Mouse (Mus musculus) layer of hippocampus, postnatal 36 days (tissue): ENCODE measurements at regions not wholly inside any gene's neighbourhood (a gene's known extent, or its start where the extent isn't known, plus 50 kb on each side); places are given as distances from the start of the nearest gene placed in this dataset.
"Not testable (repeated sequence)": the region's sequence is repeated elsewhere in the genome, so short reads cannot be mapped to it uniquely, and the experiment has no call there.

Experiments
- DNase-seq, 2 experiments: peaks; one replicate each; pipeline ENCODE4 v3.0.0; 2022

DNA sequence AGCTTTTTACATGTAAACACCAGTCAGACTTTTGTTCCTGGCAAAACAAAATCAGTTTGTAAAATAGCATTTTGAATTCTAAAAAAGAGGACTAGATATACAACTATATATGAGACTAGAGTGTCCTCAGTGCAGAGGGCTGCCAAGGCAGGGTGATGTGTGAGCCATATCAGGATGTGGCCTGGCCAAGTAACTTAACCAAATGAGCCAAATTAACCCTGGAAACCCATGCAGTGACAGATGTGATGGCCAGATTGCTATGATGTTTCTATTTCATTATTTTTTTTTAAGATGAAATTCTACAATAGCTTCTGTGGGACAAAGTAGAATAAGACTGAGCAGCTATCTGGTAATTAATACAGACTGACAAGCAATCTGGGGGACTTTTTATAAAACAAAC lies 181.8 kb downstream of the Nova1 start:
- no peak for DNase-seq

DNA sequence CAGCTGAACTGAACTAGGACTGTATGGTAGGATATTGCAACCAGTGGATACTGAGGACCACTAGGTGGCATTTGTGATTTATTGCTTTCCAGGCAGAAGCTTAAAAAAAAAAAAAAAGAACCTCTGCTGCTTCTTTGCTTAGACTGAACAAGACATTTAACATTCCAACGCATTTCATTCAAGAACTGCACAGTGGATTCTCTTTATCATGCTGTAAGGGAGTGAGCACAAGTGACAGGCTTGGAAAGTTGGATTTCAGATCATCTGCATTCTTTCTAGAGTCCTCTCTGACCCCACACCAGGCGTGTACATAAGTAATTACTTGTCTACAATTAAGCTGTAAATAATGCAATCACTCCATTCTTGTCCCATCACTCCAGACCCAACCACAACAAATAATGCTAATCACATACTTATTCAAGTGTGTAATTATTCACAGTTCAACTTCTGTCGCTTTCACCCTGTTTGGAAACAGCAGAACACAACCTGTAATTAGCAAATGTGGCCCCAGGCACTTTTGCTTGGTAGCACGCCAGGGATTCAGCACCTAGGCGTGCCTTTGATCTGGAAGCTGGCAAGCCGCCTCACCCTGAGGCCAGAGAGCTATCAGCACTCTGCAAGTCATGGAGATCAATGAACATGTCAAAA lies 183.5 kb downstream of the Nova1 start:
- DNase-seq: no peak

DNA sequence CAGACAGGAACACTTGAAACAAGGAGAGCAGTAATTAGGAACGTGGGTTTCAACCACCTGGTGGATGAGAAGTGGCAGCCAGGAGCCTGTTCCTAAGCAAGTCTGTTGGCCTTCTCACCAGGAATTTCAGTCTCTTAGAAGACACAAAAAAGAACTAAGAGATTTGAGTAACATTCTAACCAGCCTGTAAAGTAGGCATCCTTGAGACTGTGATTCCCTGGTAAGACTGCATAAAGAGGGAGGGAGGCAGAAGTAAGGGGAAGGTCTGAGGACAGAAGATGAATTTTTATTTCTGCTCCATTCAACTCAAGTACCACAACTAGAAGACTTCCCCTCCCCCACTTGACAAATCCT lies 184.0 kb downstream of the Nova1 start:
- DNase-seq: no peak

DNA sequence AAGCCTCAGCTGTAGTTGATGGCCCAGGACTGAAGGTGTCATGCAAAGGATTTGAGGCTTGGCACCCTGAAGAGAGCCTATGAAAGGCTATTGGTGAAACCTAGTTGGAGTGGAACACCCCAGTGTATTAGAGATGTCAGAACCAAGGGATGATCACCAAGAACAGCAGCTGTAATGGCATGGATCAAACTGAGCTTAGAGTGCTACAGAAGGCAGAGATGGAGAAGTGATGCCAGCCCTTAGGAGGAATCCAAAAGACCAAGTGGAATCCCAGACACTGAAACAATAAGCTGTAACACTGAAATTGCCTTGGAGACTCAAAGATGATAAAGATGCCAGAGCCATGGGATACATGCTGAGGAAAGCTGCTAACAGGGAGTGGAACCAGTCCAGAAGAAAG lies 186.3 kb downstream of the Nova1 start:
- DNase-seq: not testable (repeated sequence)

DNA sequence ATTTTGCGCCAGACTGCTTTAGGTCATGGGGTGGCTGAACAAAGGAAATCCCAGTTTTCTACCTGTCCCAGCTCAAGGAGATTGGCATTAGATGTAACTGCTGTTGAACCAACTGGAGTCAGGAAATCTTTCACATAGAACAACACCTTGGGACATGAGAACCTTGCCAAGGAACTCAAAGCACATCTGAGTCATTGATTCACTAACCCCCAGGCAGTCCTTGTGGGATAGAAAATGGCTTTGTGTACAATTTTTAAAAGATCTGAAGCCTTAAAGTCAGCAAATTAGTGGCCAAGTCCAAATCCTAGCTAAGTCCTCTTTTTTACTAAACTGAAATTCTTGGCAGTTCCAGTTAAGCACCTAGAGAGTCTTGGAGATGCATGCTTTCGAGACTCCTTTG lies 191.4 kb downstream of the Nova1 start:
- no peak for DNase-seq

DNA sequence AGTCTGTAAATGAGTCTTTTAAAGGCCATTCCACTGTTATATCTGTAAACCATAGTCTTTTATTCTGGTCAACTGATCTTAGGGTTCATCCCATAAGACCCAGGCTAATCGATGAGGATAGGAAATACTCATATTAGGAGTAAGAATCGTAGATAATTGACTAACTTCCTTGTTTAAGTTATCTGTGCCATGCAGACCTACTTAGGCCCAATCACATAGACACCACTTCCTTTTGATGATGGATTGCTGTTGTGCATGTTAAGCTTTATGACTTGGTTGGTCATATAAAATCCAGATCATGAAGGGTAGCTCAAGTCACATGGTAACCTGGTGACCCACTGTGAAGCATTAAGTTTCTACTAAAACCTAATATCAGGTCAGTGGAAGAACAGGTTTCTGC lies 207.3 kb downstream of the Nova1 start:
- no peak for DNase-seq

DNA sequence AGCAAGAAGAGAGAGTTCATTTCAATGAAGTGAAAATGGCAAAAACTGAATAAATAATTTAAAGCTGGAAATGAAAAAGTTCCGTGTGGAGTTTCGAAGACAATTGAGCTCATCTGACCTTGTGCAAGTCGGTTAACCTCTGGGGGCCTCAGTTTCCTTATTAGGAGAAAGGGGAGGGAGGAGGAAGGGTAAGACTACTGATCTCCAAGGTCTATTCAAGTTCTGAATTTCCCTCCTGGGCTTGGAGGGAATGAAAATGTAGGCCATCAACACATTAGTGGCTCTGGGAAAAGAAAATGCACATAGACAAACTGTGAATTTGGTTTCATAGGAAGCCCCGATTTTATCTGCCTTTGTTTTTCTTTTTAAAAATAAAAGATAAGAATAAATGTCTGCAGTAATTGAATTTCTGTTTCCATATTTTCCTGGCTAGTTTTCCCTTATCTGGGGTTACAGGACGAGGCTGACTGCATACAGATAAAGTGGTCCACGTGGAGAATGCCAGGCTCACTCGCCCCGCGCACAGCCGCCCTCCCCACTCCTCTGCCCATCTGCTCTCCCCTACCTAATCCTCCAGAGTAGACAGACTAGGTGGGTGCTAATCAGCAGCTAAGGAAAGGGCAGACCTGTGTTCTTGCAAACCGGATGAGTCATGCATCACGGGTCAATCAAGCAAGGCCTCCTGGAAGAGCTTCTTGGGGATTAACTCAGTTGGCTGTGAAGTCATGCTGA lies 209.0 kb downstream of the Nova1 start:
- no peak for DNase-seq

DNA sequence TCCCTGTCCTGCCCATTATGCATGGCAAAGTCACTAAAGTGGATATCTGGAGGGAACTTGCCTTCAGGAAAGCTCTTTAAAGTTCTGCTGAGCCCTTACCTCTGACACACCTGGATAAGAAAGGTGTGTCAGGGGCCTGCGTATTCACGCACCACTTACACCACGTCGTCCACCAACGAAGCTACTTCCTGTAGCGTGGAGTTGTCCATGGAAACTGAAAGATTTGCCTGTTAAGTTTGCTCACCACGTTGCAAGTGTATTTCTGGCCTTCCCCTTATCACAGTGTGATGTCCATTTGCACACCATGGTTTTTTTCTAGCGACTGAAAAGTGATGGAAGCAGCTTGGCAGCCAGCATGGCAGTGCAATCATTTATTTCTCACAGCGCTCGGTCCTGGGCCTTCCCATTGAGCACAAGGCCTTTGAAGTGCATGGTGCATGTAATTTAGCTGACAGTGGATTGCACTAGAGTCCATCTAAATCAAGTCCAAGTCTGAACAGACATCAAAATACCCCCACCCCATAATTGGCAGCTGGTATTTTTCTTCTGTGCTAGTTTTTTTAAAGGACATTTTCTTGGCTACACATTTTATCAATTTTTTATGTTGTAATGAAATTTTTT lies 210.3 kb downstream of the Nova1 start:
- DNase-seq: no peak

DNA sequence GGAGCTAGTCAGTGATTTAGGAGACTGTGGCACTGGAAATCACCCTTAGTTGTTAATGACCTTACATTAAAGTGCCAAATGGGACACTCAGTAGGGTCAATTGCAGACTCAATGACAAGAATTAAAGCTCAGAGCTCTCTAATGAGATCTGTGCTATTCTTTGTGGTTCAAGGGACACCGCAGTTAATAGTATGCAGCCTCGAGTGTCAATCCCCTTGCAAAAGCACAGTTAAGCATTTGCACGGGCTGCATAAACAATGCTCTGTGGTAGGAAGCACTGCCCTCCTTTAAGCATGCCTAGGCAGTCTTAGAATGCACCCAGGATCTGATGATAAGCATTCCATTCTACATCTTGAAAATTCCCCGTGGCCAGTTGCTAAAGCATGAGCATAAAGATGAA lies 221.5 kb downstream of the Nova1 start:
- no peak for DNase-seq

DNA sequence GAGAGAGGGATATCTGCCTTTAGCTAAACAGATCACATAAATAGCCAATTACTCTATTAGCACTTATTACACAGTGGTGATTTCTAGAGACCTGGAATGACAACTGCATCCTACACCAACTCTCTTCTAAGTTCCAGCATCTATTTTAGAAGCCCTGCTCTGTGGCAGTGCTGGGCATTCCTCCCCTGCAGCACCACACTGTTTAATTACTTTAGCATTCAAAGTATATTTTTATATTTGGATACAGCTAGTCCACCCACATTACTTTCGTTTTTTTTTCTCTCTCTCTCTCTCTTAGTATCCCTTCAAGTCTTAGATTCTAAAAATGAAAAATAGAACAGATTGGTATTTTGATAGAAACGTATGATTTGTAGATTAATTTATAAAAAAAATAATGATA lies 250.1 kb downstream of the Nova1 start:
- DNase-seq: no peak

DNA sequence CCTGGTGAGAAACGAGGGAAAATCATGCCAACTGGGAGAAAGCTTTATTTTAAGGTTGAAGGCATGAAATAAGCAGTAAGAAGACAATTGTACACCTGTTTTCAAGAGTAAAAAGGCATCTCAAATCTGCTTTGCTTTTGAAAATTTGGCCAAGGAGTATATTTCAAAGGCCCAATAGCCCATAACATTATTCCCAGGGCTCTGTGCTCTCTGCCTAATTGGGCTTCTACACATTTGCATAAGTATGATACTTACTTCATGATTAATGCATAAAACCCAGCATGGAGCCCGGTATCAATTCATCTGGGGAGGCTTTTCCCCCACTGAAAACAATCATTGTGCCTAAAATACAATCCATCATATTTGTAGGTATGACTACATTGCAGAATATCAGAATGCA lies 252.4 kb downstream of the Nova1 start:
- no peak for DNase-seq

DNA sequence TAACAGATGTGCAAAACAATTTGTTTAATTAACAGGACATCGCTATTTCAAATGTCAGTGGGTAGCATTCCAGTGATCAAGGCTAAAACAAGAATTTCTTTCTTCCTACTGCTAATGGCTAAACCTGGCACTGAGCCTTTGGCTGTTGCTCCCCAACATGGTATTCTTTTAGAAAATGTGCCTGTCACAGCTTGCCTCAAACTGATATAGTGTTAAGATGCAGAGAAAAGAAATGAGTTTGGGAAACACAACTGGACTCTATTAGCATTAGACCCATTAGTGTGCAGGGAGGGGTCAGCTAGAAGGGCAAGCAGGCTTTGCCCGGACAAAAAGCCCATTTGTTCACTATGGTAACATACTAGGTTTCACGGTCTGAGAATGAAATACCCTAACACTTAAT lies 297.8 kb downstream of the Nova1 start:
- no peak for DNase-seq

DNA sequence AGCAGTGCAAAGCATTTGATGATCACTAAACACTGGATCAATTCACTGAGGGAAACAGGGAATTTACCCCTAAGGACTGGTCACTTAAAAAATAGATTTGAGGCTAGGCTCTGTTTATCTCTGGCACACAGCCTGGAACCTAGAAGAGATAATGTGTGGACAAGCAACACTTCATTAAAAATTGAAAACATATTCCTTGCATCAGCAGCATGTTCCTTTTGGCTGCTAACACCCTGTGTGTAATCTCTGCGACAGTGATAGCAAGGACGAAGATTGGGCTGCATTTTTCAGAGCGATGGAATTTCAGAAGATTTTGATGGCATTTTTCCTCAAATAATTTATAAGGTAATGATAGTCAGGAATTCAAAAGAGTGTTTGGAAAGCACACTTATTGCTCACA lies 310.9 kb downstream of the Nova1 start:
- no peak for DNase-seq

DNA sequence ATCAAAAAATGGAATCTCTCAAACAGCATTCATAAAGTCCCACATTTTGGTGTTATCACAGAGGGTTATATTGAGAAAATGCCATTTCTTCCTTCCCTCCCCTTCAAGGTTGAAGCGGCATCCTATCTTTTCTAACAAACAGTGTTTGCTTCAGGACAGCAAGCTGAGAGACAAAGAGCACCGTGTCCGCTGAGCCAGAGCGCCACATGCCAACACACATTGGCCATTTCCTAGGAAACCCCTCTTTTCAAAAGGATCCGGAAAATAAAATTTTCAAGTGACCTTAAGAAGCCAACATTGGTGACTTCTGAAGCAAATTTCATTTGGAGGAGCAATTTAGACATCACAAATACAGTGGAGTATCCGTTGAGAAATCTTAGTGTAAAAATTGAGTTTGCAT lies 326.3 kb downstream of the Nova1 start:
- no peak for DNase-seq

DNA sequence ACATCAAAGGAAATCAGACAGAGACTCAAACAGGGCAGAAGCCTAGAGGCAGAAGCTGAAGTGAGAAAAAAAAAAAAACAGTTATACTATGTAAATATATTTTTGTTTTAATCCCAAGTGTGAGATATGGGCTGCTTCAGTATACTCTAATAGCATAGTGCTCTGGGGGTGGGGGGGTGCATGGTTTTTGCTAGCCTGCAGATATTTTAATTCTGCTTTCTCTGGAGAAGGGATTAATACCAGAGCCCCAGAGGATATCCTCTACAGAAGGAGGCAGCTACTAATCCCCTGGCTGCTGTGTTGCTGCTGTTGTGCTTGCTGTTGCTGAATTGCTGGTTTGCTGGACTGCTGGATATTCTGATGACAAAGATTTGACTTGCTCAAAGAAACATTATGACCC lies 367.8 kb downstream of the Nova1 start:
- no peak for DNase-seq

DNA sequence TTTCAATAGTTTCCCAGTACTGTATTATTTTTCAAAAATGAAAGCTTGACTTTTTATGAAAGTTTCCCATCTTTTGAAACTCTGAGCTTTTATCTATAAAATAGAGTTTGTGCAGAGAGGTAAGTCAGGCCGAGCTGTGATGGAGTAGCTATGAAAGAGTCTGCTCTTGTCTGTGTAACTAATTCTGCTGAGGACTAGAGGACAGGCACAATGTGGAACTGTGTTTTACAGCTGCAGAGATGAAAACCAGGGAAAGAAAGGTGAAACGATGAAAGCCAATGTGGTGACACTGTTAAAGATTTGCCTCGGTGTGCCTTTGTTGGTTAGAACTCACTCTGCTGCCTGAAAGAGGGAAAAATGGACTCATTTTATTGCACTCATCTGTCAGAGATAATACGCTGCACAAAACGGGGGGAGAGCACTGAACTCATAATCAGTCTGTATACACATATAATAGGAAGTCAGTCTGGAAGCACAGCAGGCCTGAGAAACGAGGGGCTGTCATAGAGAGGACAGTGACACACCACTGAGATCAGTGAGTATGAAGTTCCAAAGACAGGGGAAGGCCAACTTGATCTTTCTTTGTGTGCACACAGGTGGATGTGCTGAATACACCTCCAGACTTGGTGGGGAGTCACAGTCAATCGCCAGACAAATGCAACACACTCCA lies 373.9 kb downstream of the Nova1 start:
- no peak for DNase-seq

DNA sequence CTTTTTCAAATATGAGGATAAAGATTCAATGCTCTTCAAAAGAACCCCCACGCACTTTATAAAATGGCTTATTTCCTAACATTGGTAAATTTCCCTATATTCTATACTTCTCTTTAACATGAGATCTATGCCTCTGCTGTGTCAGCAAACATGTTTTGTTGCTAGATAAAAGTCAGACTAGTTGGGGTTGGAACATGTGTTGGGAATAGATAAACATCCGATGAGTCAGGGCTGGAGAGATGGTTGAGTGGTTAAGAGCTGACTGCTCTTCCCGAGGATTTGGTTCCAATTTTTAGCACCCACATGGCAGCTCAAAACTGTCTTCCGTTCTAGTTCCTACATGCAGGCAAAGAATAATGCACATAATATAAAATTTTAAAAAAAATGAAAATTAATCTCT lies 399.1 kb downstream of the Nova1 start:
- DNase-seq: no peak

DNA sequence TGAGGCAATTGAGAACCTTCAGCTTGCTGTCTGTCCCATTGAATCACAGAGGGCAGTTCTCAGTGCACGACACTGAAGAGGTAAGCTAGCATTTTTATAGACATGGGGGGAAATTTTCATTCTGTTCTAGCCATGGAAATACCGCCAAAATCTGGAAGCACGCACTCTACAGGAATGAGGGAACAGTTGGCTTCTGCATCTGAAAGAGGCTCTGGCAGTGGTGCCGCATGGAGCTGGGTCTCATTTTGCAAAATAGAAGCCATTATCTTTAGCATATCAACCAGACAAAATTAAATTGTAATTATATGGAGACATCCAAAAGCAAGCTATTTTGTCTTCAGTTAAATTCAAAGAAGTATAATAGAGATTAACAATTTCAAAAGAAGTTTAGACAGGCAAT lies 399.7 kb downstream of the Nova1 start:
- no peak for DNase-seq

DNA sequence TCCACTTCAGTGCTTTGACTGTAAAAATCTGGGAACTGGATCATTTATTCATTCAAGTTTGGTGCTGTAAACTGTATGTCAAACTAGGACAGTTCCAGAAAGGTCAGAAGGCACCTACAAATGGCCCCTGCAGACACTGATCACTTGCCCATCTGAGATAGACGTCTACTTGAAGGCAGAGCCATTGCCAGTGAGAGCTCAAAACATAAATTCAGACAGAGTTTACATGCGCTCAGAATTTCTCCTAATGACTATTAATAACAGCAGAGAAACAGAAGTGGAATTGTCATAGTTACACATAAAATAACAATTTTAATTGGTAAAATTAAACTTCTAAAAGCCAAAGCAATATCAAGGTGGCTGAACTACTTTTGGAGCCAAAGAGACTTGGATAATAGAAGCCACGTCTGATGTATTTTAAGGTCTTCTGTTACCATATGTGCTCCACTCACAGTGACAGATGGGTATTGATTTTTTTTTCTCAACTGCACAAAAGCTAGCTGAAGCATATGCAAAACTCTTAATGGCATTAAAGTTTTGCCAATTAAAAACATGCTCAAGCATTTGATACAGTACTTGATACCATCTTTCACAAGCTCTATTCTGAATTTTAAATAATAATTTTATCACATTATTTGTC lies 401.8 kb downstream of the Nova1 start:
- DNase-seq: no peak

DNA sequence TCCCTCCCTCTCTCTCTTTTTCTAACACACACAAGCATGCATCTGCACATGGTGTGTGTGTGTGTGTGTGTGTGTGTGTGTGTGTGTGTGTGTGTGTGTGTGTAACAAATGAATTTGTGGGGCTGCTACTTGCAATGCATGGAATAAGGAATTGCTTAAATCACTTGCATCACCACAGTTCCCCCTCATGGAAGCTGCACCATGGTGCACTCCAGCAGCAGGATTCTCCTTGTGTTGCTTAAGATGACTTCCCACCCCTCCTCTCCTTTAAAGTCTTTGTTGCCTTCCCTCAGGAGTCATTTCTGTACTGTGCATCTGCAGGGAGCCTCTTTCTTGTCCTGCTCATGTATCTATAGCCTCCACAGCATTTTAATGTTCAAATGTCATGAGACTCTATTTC lies 402.5 kb downstream of the Nova1 start:
- DNase-seq: no peak

DNA sequence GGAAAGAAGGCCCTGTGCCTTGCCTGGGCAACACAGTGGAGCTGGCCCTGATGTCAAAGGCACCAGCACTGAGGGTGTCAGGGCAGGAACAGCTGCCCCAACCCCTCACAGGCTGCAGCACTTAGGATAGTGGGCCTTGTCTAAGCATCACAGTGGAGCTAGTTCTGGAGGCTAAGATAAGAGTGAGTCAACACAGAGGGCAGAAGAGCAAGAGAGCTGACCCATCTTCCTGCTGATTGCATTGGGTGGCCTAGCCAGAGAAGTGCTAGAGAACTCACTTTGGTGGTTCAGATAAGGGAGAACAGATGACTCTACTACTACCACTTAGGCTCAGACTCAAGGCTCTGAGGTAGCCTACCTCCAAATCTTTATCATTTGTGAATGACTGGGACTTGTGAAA lies 413.1 kb downstream of the Nova1 start:
- no peak for DNase-seq

DNA sequence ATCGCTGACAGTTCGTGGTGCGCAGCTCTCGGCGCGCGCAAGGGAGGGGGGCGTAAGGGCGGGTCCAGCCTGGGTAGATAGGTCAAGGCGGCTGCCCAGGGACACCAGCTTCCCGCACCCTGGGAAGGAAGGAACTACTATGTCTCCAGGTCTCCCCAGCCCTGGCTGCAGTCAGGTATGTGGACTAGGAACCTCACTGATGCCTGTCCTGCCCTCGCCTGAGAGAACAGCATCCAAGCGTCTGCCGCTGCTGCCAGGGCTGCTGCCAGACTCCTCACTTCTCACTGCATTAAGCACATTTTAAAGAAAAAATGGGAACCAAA lies 419.1 kb downstream of the Nova1 start:
- DNase-seq: no peak

DNA sequence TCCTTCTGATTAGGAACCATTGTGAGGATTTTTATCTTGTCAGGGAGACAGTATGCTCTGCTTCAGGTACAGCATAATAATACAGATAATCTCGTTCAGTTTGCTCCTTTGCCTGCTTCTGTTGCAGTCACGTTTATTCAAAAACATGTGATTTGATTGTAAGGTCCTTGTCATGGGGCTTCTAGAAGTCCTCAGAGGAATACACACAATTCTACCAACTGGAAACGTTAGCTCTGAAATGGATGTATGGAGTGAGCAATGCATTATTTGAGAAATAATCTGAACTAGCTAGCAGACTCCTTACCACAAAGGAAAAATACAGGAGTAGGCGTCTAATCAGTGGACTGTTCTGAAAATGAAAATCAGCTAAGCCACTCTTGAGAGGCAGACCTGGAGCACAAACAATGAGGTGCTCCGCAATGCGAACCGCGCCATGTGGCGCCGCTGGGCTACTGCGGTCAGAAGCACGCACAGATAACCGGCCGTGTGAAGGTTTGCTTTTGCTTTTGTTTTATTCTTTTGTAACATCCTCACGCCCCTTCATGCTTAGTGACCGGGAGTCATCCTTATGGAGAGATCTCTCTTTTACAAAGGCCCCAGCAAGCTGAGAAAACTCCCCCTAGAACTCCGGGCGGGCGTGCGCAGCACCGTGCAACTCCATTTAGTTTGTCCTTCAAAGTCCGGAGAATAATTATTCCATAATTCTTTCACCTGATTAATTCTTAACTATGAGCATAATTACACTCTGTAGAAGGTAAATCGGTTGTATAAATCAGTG lies 419.7 kb downstream of the Nova1 start:
- peak; percentile 6 to 19 for DNase-seq
